Mouse (Mus musculus) liver, embryonic 16.5 days (tissue): ENCODE results near the gene Rxrb. TPM values are rescaled to one million over a fixed set of nuclear protein-coding genes. Genes with fewer than 3 reads are reported as not detected.

Experiments used
- microRNA counts: library from miRNA; unstranded; fragments of <30 nt; microRNA quantifications from one replicate; lab custom pipeline; 2016
- microRNA-seq: library from miRNA; unstranded; fragments of <30 nt; microRNA quantifications from one replicate; pipeline ENCODE4, GENCODE M21; 2016
- polyA plus RNA-seq: library from polyadenylated mRNA; unstranded; fragments of >200 nt; fragmentation: Nextera tagmentation; extraction: Ambion mirVana; gene quantifications from 2 replicates; pipeline ENCODE4 v1.2.1, GENCODE M21; 2015

Rxrb gene
- polyA plus RNA-seq, 1 experiment from 2014 or later: 15.7 TPM

MicroRNAs within 50 kb of the gene (microRNA counts, 519-probe panel; counts per million panel counts)
- microRNA mmu-miR-219 (lab: Ali Mortazavi, UCI): 1,545 counts per million, percentile 14 among the panel's probes with 10 or more counts

Small RNAs within 50 kb of the gene (microRNA-seq; reads per million reads assigned to microRNA genes)
- gene Mir219a-1 (not detected), gene Mir219c (not detected)

Other genes with a start within 250 kb of the Rxrb start
- gene Angptl4, start 250.0 kb upstream of the Rxrb start, polyA plus RNA-seq: 29.3 and 29.6 TPM in 2 replicates
- gene Kank3, start 221.3 kb upstream of the Rxrb start, polyA plus RNA-seq: 10.0 and 13.7 TPM in 2 replicates
- gene Rps28, start 207.2 kb upstream of the Rxrb start, polyA plus RNA-seq: 389 and 463 TPM in 2 replicates
- gene Ndufa7, start 207.2 kb upstream of the Rxrb start, polyA plus RNA-seq: 243 and 245 TPM in 2 replicates
- 11.9 and 12.1 TPM in 2 replicates for gene Cd320, start 188.7 kb upstream of the Rxrb start, polyA plus RNA-seq
- not detected in 2 replicates for gene Gm7029, start 158.0 kb upstream of the Rxrb start, polyA plus RNA-seq
- gene Kifc1, start 141.2 kb upstream of the Rxrb start, polyA plus RNA-seq: 5.8 and 6.1 TPM in 2 replicates
- 0.21 and 0.54 TPM in 2 replicates for gene Platr17, start 126.7 kb upstream of the Rxrb start, polyA plus RNA-seq
- 18.6 and 19.6 TPM in 2 replicates for gene Daxx, start 122.4 kb upstream of the Rxrb start, polyA plus RNA-seq
- gene Tapbp, start 115.9 kb upstream of the Rxrb start, polyA plus RNA-seq: 31.0 and 34.6 TPM in 2 replicates
- gene Zbtb22, start 115.9 kb upstream of the Rxrb start, polyA plus RNA-seq: 7.8 and 9.1 TPM in 2 replicates
- 7.8 and 9.0 TPM in 2 replicates for gene Rgl2, start 102.3 kb upstream of the Rxrb start, polyA plus RNA-seq
- gene Pfdn6, start 91.5 kb upstream of the Rxrb start, polyA plus RNA-seq: 83.8 and 96.4 TPM in 2 replicates
- 12.2 and 13.4 TPM in 2 replicates for gene Wdr46, start 91.2 kb upstream of the Rxrb start, polyA plus RNA-seq
- gene B3galt4, start 80.3 kb upstream of the Rxrb start, polyA plus RNA-seq: 2.2 and 2.3 TPM in 2 replicates
- 21.3 and 21.9 TPM in 2 replicates for gene Vps52, start 76.0 kb upstream of the Rxrb start, polyA plus RNA-seq
- 904 and 1,002 TPM in 2 replicates for gene Rps18, start 75.8 kb upstream of the Rxrb start, polyA plus RNA-seq
- gene H2-K1, start 31.5 kb upstream of the Rxrb start, polyA plus RNA-seq: 126 and 139 TPM in 2 replicates
- gene Ring1, start 7.1 kb upstream of the Rxrb start, polyA plus RNA-seq: 3.2 and 4.0 TPM in 2 replicates
- 30.1 and 32.2 TPM in 2 replicates for gene H2-Ke6, start 3.8 kb upstream of the Rxrb start, polyA plus RNA-seq
- gene Slc39a7, start 130 bp upstream of the Rxrb start, polyA plus RNA-seq: 58.8 and 59.8 TPM in 2 replicates
- gene Col11a2, start 7.6 kb downstream of the Rxrb start, polyA plus RNA-seq: 0.26 and 0.27 TPM in 2 replicates
- gene H2-Oa, start 60.5 kb downstream of the Rxrb start, polyA plus RNA-seq: 0.43 and 0.57 TPM in 2 replicates
- 5.3 and 5.5 TPM in 2 replicates for gene H2-DMa, start 87.7 kb downstream of the Rxrb start, polyA plus RNA-seq
- 32.0 and 35.8 TPM in 2 replicates for gene Brd2, start 90.8 kb downstream of the Rxrb start, polyA plus RNA-seq
- 0.74 and 1.0 TPM in 2 replicates for gene H2-DMb2, start 111.5 kb downstream of the Rxrb start, polyA plus RNA-seq
- gene H2-DMb1, start 121.3 kb downstream of the Rxrb start, polyA plus RNA-seq: 1.3 and 1.5 TPM in 2 replicates
- gene Tap1, start 155.7 kb downstream of the Rxrb start, polyA plus RNA-seq: 3.8 and 4.2 TPM in 2 replicates
- 9.6 and 9.7 TPM in 2 replicates for gene Psmb9, start 156.0 kb downstream of the Rxrb start, polyA plus RNA-seq
- gene Psmb8, start 165.9 kb downstream of the Rxrb start, polyA plus RNA-seq: 17.7 and 18.5 TPM in 2 replicates
- gene Tap2, start 171.7 kb downstream of the Rxrb start, polyA plus RNA-seq: 6.7 TPM in 2 replicates
- 0.44 and 0.54 TPM in 2 replicates for gene H2-Ob, start 207.1 kb downstream of the Rxrb start, polyA plus RNA-seq
- gene H2-Ab1, start 225.9 kb downstream of the Rxrb start, polyA plus RNA-seq: 8.9 and 12.0 TPM in 2 replicates